1 mouse cellular context compared by ENCODE assay signal in the genomic region with DNA sequence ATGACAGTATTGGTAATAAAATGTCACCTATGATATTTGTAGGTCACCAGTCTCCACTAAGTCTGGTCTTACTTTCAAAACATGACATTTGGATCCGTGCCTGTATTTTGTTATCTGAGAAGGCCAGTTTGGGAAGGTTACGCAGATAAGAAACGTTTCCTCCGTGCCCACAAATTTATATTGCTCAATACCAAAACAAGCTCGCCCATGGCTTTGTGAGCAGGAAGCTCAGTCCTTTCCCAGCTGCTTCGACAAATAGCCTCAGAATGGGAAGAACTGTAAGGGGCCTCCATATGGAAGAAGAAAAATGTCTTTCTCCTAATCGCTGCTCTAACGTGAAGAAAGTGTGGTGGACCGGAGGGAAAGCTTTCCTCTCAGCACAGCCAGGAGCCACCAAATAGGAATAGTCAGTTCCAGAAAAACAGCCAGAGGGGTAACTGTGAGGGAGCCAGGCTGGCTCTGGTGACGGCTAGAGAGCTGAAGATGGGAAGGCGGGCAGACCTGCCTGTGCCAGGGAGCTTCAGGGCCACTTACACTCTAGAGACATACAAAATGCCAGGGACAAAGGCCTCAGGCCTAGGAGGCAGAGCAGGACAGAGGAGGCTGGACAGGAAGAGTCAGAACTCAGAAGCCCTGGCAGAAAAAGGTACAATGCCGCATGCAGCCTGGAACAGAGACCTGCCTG.
TF ChIP-seq lines count a peak whose summit lies in the region.

No protein-coding gene starts in this region.

TF ChIP-seq in MEL, 35 proteins besides CTCF, POLR2A, EP300 and RAD21 (continued from another document):
- TF ChIP-seq MYB (IDR thresholded peaks at IDR 0.05; ENCODE audit: low read depth, low read length) (peak; percentile 62; the same call in 1 of the 2 replicates), POLR2AphosphoS2 (IDR thresholded peaks at IDR 0.05; ENCODE audit: low read length) (0 out of 2 replicates have a peak, but pooled peaks have one; percentile 41), BHLHE40 (IDR thresholded peaks at IDR 0.05; ENCODE audit: borderline replicate concordance, low read depth, low read length) (peak; percentile 92), MYC (IDR thresholded peaks at IDR 0.05; ENCODE audit: low read depth, low read length) (0 out of 2 replicates have a peak, but pooled peaks have one; percentile 34), ZMIZ1 (IDR thresholded peaks at IDR 0.05; ENCODE audit: low read depth, low read length) (0 out of 2 replicates have a peak, but pooled peaks have one; percentile 30), ZNF384 (IDR thresholded peaks at IDR 0.05; ENCODE audit: low read depth, low read length) (no peak), GATA1 (IDR thresholded peaks at IDR 0.05; ENCODE audit: low read depth, low read length) (peak; percentile 98), MAFK (IDR thresholded peaks at IDR 0.05; ENCODE audit: borderline replicate concordance, low read depth, low read length) (peak; percentile 83; the same call in 1 of the 2 replicates), POLR2AphosphoS5 (IDR thresholded peaks at IDR 0.05; ENCODE audit: borderline replicate concordance, low read depth, low read length) (no peak), NRF1 (IDR thresholded peaks at IDR 0.05; ENCODE audit: insufficient read depth, low read depth, low read length, poor library complexity, severe bottlenecking) (no peak), TAL1 (IDR thresholded peaks at IDR 0.05; ENCODE audit: low read length) (peak; percentile 94), MAZ (IDR thresholded peaks at IDR 0.05; ENCODE audit: low read depth, low read length) (0 out of 2 replicates have a peak, but pooled peaks have one; percentile 44)
TF ChIP-seq in MEL: peak in this region for 17.
